Mouse (Mus musculus): ENCODE data around the gene Ppm1m.

DNA sequence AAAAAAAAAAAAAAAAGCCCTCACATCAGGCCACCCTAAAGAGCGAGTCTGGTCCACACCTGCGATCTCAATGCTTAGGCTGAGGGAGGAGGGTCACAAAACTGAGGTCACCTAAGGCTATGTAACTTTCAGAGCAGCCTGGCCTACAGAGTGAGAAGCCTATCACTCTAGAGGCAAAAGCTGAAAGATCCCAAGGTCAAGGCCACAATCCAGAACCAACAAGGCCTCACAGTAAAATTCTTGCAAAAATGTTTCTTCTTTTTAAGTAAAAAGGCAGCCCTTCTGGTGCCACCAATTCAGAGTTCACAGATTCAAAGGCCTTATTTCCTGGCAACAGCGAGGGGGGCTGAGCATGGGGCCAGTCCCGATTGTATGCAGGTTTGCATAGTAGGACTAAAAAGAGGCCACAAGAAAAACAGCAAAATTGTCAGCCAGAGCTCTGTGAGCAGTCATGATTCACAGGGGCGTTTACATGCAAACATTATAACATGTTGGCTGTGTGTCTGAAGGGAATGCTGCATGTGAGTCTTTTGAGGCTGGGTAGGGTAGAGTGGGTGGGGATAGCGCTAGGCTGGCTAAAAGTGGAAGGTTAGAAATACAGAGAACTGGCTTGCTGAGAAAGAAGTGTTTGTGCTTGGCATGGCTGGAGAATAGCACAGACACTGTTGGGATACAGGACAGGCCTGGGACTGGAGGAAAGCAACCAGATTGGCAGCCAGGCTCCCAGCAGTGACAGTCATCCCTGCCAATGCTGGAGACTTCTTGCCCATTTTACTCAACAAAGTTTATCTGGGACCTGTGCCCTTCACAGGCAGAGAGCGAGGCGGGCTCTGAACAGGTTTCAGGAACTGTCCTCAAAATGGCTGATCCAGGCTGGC, 5.4 kb downstream of the Ppm1m start:
- TF ChIP-seq USF1 (IDR thresholded peaks at IDR 0.05; ENCODE audit: low read depth), result no peak
- peak; percentile 10 for TF ChIP-seq POLR2AphosphoS2 (IDR thresholded peaks at IDR 0.05; ENCODE audit: insufficient read length, low read depth)
- no peak for TF ChIP-seq MAX (IDR thresholded peaks at IDR 0.05; ENCODE audit: low read depth)
- TF ChIP-seq POLR2A (IDR thresholded peaks at IDR 0.05; ENCODE audit: insufficient read length, low read depth), result no peak
- no peak for TF ChIP-seq TCF12 (IDR thresholded peaks at IDR 0.05; ENCODE audit: insufficient read depth, poor library complexity, severe bottlenecking)
- no peak for TF ChIP-seq TCF3 (IDR thresholded peaks at IDR 0.05; ENCODE audit: insufficient read length, low read depth)

Measured in myocyte (in vitro differentiated cells).